Mouse (Mus musculus) lung, postnatal 14 days (tissue): ENCODE results near the gene Wfdc8.
"Not testable (repeated sequence)": the region's sequence is repeated elsewhere in the genome, so short reads cannot be mapped to it uniquely, and the experiment has no call there.

ENCODE experiments used
- DNase-seq: peaks from one replicate; pipeline ENCODE4 v3.0.0; 2021

The Wfdc8 gene

DNA sequence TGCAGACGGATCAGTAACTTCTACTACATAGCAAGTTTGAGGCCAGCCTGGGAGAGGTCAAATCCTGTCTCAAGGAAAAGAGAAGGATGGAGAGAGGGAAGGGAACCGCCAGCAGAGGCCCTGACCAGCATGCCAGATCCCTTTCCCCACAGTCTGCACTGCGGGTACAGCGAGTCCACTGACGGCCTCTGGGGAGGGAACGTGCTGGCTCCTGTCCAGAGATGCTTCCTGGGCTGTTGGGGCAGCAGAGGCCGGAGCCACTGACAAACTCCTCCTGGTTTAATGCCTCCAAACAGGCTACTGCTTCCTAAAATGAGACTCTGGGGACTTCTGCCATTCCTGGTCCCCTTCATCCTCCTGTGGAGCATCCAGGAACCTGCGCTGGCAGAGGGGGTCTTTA is at the start of gene Wfdc8, which contains the start of gene Wfdc6b:
Gene Wfdc8, minus strand, starts transcription at position 156 of the 400 bp plus-strand sequence.
Gene Wfdc6b, plus strand, starts transcription at position 52 of the 400 bp plus-strand sequence.
- DNase-seq = peak; percentile 76

DNA sequence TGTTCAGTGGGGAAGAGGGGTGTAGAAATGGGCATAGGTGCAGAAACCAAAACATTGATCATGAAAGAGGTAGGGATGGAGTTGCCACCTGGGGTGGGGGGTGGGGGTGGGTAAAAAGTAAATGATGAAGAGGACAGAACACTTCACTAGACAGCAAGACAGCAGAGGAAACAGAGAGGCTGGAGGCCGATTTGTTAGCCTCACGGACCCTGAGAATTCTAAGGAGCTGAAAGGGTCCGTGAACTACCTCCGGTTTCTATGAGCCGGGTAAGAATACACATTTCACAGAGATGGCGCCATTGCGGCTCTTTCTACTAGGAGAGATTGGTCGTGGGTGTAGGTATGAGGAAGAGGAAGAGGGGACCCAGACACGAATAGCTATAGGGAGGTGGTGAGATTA is 43.1 kb upstream of the Wfdc8 start, which contains the start of gene Wfdc9:
Gene Wfdc9, minus strand, starts transcription at position 101 of the 400 bp plus-strand sequence.
- no peak for DNase-seq

DNA sequence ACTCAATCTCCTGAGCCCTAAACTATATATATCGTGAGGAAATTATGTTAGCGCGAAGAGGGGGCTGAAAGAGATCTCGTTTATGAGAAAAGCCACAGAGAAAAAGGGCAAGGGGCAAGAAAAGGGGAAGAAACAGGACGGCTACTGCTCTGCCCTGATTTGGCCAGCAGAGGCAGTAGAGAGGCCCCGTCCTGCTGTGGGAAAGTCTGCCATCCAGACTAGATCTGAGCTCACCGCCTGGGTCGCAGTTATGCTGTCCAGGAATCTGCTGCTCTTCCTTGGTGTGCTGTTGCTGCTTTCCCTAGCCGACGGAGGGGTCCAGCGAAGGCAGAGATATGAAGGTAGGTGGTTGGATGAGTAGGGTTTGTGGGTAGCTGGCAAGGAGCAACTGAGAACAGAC is 42.4 kb upstream of the Wfdc8 start, which contains the start of gene Wfdc10:
Gene Wfdc10, plus strand, starts transcription at position 189 of the 400 bp plus-strand sequence.
- DNase-seq = peak; percentile 67

- DNase-seq = peak; percentile 13
Observed at GRCm38 (mm10) chr2:164641881-164642673, 28.7 kb upstream of the Wfdc8 start.

DNA sequence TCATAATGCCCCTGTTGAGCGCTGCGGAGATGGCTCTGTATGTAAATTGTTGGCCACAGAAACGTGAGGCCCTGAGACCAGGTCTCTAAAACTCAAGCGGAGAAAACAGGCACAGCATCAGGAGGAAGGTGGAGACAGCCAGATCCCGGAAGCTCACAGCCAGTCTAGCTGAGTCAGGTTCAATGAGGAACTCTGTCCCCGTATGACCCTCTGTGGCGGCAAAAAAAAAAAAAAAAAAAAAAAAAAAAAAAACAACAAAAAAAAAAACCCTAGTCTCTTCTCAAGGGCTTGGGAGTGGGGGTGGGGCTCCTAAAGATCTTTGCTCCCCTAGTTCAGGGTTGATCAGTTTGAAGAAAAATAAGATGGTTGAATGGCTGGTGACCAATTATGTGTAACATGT is 27.7 kb upstream of the Wfdc8 start:
- no peak for DNase-seq

GRCm38 (mm10) chr2:164638696-164639095 is 25.3 kb upstream of the Wfdc8 start, which contains the start of gene Wfdc16:
Gene Wfdc16 (minus strand): TSS chr2:164638796.
- DNase-seq = no peak

GRCm38 (mm10) chr2:164635266-164635665 is 21.8 kb upstream of the Wfdc8 start:
- no peak for DNase-seq

- no peak for DNase-seq
Observed at GRCm38 (mm10) chr2:164621775-164622174, 8.3 kb upstream of the Wfdc8 start.

- DNase-seq = no peak
Observed at GRCm38 (mm10) chr2:164619050-164619449, 5.6 kb upstream of the Wfdc8 start.

DNA sequence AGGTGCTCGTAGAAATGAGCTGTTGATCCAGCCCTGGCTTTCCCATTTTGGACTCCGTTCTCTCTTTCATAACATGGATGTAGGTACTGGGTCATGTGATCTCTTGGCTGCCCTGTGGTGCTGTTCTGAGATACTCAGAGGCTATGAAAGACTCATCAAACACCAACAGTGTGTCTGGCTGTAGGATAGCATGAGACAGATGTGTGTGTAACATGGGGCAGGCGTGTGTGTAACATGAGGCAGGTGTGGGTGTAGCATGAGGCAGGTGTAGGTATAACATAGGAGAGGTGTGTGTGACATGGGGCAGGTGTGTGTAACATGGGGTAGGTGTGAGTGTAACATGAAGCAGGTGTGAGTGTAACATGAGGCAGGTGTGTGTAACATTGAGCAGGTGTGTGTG is 2.0 kb upstream of the Wfdc8 start:
- DNase-seq = no peak

DNA sequence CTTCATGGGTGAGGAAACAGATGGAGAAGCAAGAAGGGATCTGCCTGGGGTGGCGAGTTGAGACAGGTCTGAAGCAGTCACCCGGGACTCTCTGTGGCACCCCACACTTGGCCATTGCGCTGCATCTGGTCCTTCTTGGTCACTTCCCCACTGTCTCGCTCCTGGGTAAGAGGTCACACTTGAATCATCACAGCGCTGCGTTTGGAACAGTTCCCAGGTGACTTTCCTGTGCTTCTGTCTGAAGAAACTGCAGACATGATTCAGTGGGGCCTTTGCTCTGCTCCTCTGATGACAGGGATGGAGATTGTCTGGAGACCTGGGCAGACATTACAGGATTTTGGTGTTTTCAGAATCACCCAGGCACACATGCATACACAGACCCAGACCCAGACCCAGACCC is 4.6 kb downstream of the Wfdc8 start:
- no peak for DNase-seq

DNA sequence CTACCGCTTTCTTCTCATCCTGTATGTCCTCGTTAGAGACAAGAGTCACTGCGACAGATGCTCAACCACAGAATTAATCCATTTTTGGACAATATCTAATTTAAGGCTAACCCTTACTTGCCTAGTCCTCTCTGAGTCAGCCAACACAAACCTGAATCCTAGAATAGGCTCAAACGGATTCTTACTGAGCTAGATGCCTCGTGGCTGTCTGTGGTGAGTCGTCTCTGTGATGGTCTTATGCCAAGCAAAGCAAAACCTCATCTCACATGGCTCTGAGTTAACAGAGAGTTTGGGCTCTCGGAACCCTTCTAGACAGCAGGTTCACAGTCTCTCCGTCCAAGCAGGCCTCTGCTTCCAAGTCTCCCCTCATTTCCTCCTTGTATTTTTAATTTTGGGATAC is 9.0 kb downstream of the Wfdc8 start:
- DNase-seq = no peak

GRCm38 (mm10) chr2:164603482-164603881 is 9.9 kb downstream of the Wfdc8 start:
- DNase-seq = no peak

DNA sequence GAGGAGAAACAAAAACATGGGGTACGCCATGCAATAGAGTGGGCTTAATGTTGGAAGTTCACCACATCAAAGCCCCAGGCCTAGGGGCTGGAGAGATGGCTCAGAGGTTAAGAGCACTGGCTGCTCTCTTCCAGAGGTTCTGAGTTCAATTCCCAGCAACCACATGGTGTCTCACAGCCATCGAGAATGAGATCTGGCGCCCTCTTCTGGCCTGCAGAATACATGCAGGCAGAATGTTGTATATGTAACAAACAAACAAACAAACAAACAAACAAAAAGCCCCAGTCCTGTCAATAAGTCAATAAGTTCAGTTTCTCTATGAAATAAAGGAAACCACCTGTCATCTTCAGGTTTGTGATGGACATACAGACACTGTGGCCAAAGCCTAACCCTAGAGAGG is 13.2 kb downstream of the Wfdc8 start:
- no peak for DNase-seq

GRCm38 (mm10) chr2:164593494-164593893 is 19.9 kb downstream of the Wfdc8 start, which contains the start of gene Eppin:
Gene Eppin (minus strand): TSS chr2:164593594.
- DNase-seq = no peak

DNA sequence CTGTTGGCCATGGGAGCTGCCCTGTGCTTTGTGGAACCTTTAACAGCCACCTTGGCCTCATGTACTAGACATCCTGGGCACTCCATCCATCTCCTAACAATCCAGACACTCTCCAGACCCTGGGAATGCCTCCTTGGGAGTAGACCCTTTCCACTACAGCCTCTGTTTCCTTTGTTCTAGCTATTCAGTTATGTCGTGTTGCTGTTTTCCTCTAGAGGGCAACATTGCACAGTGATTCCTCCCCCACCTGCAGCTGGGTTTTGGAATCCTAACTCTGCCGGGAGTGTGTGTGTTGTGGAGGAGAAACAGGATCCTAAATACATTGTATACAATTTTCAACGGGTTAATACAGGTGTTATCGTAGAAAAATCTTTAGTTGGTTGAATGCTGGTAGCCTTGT is 21.4 kb downstream of the Wfdc8 start:
- peak; percentile 30 for DNase-seq

- peak; percentile 45 for DNase-seq
Observed at GRCm38 (mm10) chr2:164585025-164585725, 28.3 kb downstream of the Wfdc8 start, which contains the start of gene Wfdc6a. Gene Wfdc6a (minus strand): TSS chr2:164585447.

DNA sequence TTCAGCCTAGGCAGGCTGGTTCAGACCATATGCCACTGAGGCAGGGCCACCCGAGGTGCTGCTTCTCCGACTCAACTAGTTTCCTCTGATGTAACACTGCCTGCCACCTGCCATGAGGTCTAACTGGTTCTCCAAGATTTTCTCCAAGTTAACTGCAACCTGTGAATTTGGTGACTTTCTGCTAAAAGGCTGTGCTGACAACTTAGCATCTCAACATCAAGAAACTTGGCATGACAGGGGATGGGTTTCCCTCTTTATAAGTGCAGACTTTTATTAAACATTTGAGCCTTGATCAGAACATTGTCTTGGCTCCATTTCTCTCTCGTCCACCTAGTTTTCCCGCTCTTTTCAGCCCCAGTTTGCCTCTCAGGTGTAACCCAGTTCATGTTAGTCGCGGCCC is 40.1 kb downstream of the Wfdc8 start, which contains the start of gene Spint3:
Gene Spint3, minus strand, starts transcription at position 101 of the 400 bp plus-strand sequence.
- not testable (repeated sequence) for DNase-seq

- no peak for DNase-seq
Observed at GRCm38 (mm10) chr2:164567460-164567859, 46.0 kb downstream of the Wfdc8 start.

DNA sequence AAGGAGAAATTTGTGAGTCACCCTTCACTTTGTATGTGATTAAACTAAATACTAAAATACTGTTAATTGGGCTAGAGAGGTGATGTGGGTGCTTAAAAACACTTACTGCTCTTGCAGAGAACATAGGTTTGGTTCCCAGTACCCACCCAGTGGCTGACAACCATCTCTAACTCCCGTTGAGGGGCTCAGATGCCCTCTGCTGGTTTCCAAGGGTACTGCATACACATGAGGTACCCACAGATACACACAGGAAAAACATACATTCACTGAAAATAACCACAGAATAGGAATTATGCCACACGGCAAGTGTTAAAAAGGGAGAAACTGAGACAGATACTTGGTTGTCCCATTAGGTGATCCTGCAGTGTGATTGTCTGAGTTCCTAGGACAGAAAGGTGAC is 46.4 kb downstream of the Wfdc8 start:
- DNase-seq = no peak

DNA sequence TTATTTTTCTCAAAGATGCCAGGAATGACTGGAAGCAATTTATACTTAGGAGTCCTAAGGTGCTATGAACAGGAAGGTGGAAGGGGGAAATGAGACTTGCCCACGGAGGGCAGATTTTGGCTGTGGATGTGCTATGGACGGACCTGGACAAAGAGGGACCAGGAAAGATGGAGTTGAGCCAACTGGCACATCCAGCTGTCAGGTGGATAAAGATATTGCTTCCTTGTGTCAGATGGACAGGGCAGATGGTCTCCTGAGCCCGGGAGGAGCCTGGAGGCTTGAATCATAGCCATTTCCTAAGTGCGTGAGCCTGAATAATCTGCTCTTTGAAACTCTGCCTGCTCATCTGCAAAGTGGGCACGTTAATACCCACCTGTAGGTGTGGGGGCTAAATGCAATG is 49.1 kb downstream of the Wfdc8 start:
- DNase-seq = no peak

DNA sequence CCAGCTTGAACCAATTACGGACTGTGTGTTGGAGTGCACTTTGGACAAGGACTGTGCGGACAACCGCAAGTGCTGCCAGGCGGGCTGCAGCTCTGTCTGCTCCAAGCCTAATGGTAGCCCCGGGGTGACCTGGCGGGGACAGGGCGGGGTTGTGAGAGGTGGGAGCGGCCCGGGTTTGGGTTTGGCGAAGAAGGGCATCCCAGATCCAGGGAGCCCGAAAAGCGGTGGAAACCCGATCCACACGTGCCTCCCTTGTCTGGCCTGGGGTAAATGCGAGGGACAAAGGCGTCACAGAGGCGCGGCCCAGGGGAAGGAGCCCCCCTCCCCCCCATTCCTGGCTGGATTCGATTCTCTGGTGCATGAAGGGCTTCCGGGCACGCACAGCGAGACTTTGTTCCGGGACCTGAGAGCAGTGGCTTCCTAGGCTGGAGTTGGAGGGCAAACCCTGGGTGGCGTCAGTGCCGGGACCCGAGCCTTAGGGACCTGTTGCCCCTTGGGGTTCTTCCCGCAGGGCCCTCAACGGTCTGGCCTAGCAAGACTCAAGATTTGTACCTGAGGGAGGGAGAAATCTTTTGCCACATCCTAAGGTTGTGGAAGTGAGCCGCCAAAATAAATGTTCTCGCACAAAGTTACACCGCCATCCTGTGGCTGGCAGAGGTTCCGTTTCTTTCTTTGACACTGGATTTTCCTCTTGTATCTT is 49.9 kb downstream of the Wfdc8 start:
- DNase-seq = peak; percentile 42
